Mouse (Mus musculus): ENCODE results near the gene Skp1a. TPM values are rescaled to one million over a fixed set of nuclear protein-coding genes. Genes with fewer than 3 reads are reported as not detected.

Skp1a gene
- total and polyA plus RNA-seq, 2 experiments from 2014 or later: 466 to 1,185 TPM

DNA sequence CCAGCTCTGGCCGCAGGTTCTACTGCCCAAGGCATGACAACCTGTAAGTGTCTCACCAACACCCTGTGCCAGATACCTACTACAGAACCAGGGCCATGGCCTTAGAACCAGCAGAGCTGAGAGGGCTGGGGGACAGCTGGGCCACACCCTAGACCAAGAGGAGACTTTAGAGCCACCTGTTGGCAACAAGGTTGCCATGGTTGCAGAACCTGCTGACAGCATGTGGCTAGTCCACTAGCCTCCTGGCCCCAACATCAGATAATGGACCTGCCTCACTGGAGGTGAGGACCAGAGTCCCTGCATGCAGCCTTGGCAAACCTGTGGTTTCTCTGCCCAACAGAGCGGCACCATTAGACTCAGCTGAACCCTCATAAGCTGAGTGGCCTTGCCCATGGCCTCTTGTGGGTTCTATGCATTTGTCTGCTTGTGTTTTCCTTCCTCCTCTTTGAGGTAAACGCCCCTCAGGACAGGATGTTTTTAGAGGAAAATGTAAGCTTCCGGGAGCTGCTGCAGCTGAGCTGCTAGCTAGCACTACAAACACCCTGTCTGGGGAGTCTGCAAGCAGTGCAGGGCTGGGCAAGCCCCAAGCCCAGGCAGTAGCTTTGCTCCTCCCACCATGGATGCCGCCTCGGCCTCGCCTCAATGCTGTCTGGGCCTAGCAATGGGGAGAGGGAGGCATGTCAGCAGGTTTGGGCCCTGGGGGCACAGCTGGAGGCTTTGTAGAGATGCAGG, 36.5 kb downstream of the Skp1a start:
- ATAC-seq (ENCODE audit: low FRiP score): no peak
- no peaks in the 10 kb centered on the region for H3K36me3 ChIP-seq (ENCODE audit: insufficient read depth, low read length)
- H3K27ac ChIP-seq (ENCODE audit: low read depth, low read length): no peak overlapping the region
- TF ChIP-seq CTCF (IDR thresholded peaks at IDR 0.05): no peak
- H3K4me3 ChIP-seq (ENCODE audit: low read depth, low read length): no peak overlapping the region
- H3K9me3 ChIP-seq (ENCODE audit: low read length): no peaks in the 10 kb centered on the region
- 65% methylated on average over 7 of the region's 7 CpGs for WGBS
- no peaks in the 10 kb centered on the region for H3K27me3 ChIP-seq (ENCODE audit: insufficient read depth, low read length)
- no peak overlapping the region for H3K9ac ChIP-seq (replicated peaks; ENCODE audit: low read length, poor library complexity, severe bottlenecking)
- DNase-seq (ENCODE audit: low spot score): no peak
- no peak overlapping the region for H3K4me2 ChIP-seq (ENCODE audit: low read depth, low read length, poor library complexity, severe bottlenecking)
- H3K4me1 ChIP-seq (ENCODE audit: insufficient read depth, low read length): no peaks in the 10 kb centered on the region; the same call in none of the 2 replicates

- H3K4me2 ChIP-seq (ENCODE audit: low read depth, low read length, poor library complexity, severe bottlenecking): no peak overlapping the region
- no peaks in the 10 kb centered on the region; the same call in none of the 2 replicates for H3K4me1 ChIP-seq (ENCODE audit: insufficient read depth, low read length)
- H3K9me3 ChIP-seq (ENCODE audit: low read length): no peaks in the 10 kb centered on the region
- H3K9ac ChIP-seq (replicated peaks; ENCODE audit: low read length, poor library complexity, severe bottlenecking): no peak overlapping the region
- DNase-seq (ENCODE audit: low spot score) (no peak), ATAC-seq (ENCODE audit: low FRiP score) (no peak)
- 82% methylated on average over 6 of the region's 6 CpGs for WGBS
- no peaks in the 10 kb centered on the region for H3K36me3 ChIP-seq (ENCODE audit: insufficient read depth, low read length)
- H3K27me3 ChIP-seq (ENCODE audit: insufficient read depth, low read length): no peaks in the 10 kb centered on the region
- no peak overlapping the region for H3K27ac ChIP-seq (ENCODE audit: low read depth, low read length)
- no peak for TF ChIP-seq CTCF (IDR thresholded peaks at IDR 0.05)
- no peak overlapping the region for H3K4me3 ChIP-seq (ENCODE audit: low read depth, low read length)
Observed at GRCm38 (mm10) chr11:52269841-52270240, 38.0 kb downstream of the Skp1a start.

DNA sequence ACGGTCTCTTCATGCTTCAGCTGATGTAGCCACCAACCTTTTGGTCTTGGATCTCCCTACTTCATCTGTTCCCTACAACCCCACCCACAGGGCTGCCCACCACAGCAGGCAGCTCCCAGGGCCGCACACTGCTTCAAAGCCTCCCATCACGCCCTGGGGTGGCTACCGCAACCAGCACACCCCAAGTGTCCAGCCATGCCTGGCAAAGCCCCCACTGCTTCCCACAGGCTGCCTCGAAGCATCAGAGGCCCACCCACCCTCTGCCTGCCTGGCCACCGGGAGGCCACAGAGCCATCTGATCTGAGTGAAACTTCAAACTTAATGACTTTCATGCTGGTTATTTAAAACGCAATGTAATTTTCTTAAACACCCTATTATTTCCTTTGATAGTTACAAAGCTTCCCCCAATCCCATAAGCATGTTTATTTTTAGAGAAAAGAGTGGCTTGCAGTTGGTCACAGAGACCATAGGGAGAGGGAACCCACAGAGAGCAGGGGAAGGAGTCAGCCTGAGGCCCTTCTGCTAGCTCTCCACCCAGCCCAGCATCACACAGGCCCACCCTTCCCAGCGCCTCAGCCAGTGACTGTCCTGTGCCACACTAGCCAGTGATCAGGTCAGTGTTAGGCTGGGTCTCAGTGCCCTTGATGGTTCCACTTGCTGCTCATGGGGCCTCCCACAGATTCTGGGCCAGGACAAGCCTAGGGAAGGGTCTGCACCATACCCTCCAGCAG, 40.1 kb downstream of the Skp1a start:
- Histone ChIP-seq H3K27me3 (ENCODE audit: insufficient read depth, low read length) (no peaks in the 10 kb centered on the region), H3K36me3 (ENCODE audit: insufficient read depth, low read length) (no peaks in the 10 kb centered on the region), H3K9me3 (ENCODE audit: low read length) (no peaks in the 10 kb centered on the region), H3K4me3 (ENCODE audit: low read depth, low read length) (no peak overlapping the region), H3K9ac (replicated peaks; ENCODE audit: low read length, poor library complexity, severe bottlenecking) (no peak overlapping the region), H3K4me1 (ENCODE audit: insufficient read depth, low read length) (no peaks in the 10 kb centered on the region; the same call in none of the 2 replicates), H3K27ac (ENCODE audit: low read depth, low read length) (no peak overlapping the region), H3K4me2 (ENCODE audit: low read depth, low read length, poor library complexity, severe bottlenecking) (no peak overlapping the region)
- TF ChIP-seq CTCF (IDR thresholded peaks at IDR 0.05): no peak
- 71% methylated on average over 8 of the region's 8 CpGs for WGBS
- no peak for DNase-seq (ENCODE audit: low spot score)
- no peak for ATAC-seq (ENCODE audit: low FRiP score)

DNA sequence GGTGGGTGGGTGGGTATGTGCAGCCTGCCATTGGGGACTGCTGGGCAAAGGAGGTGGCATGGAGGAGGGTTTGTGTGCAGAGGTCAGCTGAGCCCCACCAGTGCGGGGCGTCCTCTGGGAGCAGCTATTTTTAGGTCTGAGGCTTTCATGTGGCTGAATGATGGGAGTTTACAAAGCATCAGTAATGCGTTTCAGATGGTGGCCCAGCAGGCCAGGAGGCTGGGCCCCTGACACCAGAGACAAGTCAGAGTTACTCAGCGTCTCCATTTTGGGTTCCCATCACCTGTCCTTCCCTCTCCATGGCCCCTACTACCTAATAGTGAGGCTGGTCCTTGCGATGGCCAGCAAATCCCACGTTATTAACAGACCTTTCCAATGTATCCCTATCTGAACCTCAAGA, 40.8 kb downstream of the Skp1a start:
- 72% methylated on average over 6 of the region's 6 CpGs for WGBS

GRCm38 (mm10) chr11:52273183-52273941, 41.6 kb downstream of the Skp1a start:
- H3K4me2 ChIP-seq (ENCODE audit: low read depth, low read length, poor library complexity, severe bottlenecking): no peak overlapping the region
- 84% methylated on average over 11 of the region's 11 CpGs for WGBS
- no peak overlapping the region for H3K4me3 ChIP-seq (ENCODE audit: low read depth, low read length)
- no peaks in the 10 kb centered on the region; the same call in none of the 2 replicates for H3K4me1 ChIP-seq (ENCODE audit: insufficient read depth, low read length)
- no peak for DNase-seq (ENCODE audit: low spot score)
- no peak for TF ChIP-seq CTCF (IDR thresholded peaks at IDR 0.05)
- H3K9me3 ChIP-seq (ENCODE audit: low read length): no peaks in the 10 kb centered on the region
- no peak for ATAC-seq (ENCODE audit: low FRiP score)
- H3K27me3 ChIP-seq (ENCODE audit: insufficient read depth, low read length): no peaks in the 10 kb centered on the region
- no peak overlapping the region for H3K9ac ChIP-seq (replicated peaks; ENCODE audit: low read length, poor library complexity, severe bottlenecking)
- H3K36me3 ChIP-seq (ENCODE audit: insufficient read depth, low read length): no peaks in the 10 kb centered on the region
- no peak overlapping the region for H3K27ac ChIP-seq (ENCODE audit: low read depth, low read length)

More for the DNA sequence above, 40.8 kb downstream of the Skp1a start:
- DNase-seq (ENCODE audit: low spot score) (no peak), ATAC-seq (ENCODE audit: low FRiP score) (no peak)
- no peak overlapping the region for H3K4me2 ChIP-seq (ENCODE audit: low read depth, low read length, poor library complexity, severe bottlenecking)
- H3K9me3 ChIP-seq (ENCODE audit: low read length): no peaks in the 10 kb centered on the region
- H3K27me3 ChIP-seq (ENCODE audit: insufficient read depth, low read length): no peaks in the 10 kb centered on the region
- H3K4me1 ChIP-seq (ENCODE audit: insufficient read depth, low read length): no peaks in the 10 kb centered on the region; the same call in none of the 2 replicates
- TF ChIP-seq CTCF (IDR thresholded peaks at IDR 0.05): no peak
- H3K9ac ChIP-seq (replicated peaks; ENCODE audit: low read length, poor library complexity, severe bottlenecking): no peak overlapping the region
- H3K27ac ChIP-seq (ENCODE audit: low read depth, low read length): no peak overlapping the region
- no peaks in the 10 kb centered on the region for H3K36me3 ChIP-seq (ENCODE audit: insufficient read depth, low read length)
- H3K4me3 ChIP-seq (ENCODE audit: low read depth, low read length): no peak overlapping the region
